Mouse (Mus musculus) left cerebral cortex, postnatal 10 days (tissue): Measurements from ENCODE around the gene Morn3. TPM values are rescaled to one million over a fixed set of nuclear protein-coding genes. Genes with fewer than 3 reads are reported as not detected.
A peak's percentile ranks its signal among the peaks of the same experiment; 100 is the strongest.

Experiments
- DNase-seq, 2 experiments: peaks; one replicate each; pipeline ENCODE4 v3.0.0; 2021 to 2022; ENCODE audit warnings: low spot score in 2 of 2, mixed read lengths in 1 of 2; ENCODE audit errors: extremely low spot score in 1 of 2
- intact Hi-C: fragments of 180-260 bp; cut with DNase I; formaldehyde crosslinking; loops from one replicate; pipeline ENCODE4 v1.15.1; 2025
- total RNA-seq, 2 experiments: library from RNA; stranded (reverse); gene quantifications; 2 replicates each; pipeline ENCODE4 v1.2.3; 2021

Gene Morn3
- total RNA-seq, 2 experiments from 2014 or later = not detected

- intact Hi-C loops = no loop called here
- DNase-seq = no peak
Observed at GRCm38 (mm10) chr5:123005716-123006592, 40.9 kb downstream of the Morn3 start.

- intact Hi-C loops = no loop called here
- DNase-seq = no peak
Observed at GRCm38 (mm10) chr5:123000901-123001300, 45.9 kb downstream of the Morn3 start.

GRCm38 (mm10) chr5:122997205-122998204 lies 49.3 kb downstream of the Morn3 start:
- intact Hi-C loops = no loop called here
- DNase-seq = no peak

GRCm38 (mm10) chr5:122994910-122995309 lies 51.9 kb downstream of the Morn3 start:
- no peak for DNase-seq
- intact Hi-C loops = no loop called here

GRCm38 (mm10) chr5:122994303-122994846 lies 52.4 kb downstream of the Morn3 start:
- intact Hi-C loops = no loop called here
- peak; percentile 84 to 95 for DNase-seq

- no peak for DNase-seq
- intact Hi-C loops = no loop called here
Observed at GRCm38 (mm10) chr5:122993811-122994210, 53.0 kb downstream of the Morn3 start.

- intact Hi-C loops = no loop called here
Observed at GRCm38 (mm10) chr5:122991350-122992004, 55.3 kb downstream of the Morn3 start.

GRCm38 (mm10) chr5:122990411-122991160 lies 56.2 kb downstream of the Morn3 start:
- DNase-seq = no peak
- intact Hi-C loops = no loop called here

More at GRCm38 (mm10) chr5:122991350-122992004, 55.3 kb downstream of the Morn3 start:
- DNase-seq = no peak

GRCm38 (mm10) chr5:122989551-122990330 lies 57.1 kb downstream of the Morn3 start, which contains the start of gene Kdm2b:
Kdm2b (minus strand) TSS chr5:122989823.
- DNase-seq = peak in 1 of 2 experiments; percentile 42
- intact Hi-C loops = no loop called here

- intact Hi-C loops = no loop called here
- peak in 1 of 2 experiments; percentile 86 for DNase-seq
Observed at GRCm38 (mm10) chr5:122989001-122989525, 57.8 kb downstream of the Morn3 start.

- intact Hi-C loops = no loop called here
Observed at GRCm38 (mm10) chr5:122988021-122988751, 58.6 kb downstream of the Morn3 start.

GRCm38 (mm10) chr5:122987211-122988020 lies 59.4 kb downstream of the Morn3 start:
- intact Hi-C loops = no loop called here
- peak in 1 of 2 experiments; percentile 67 for DNase-seq

More at GRCm38 (mm10) chr5:122988021-122988751, 58.6 kb downstream of the Morn3 start:
- DNase-seq = peak in 1 of 2 experiments; percentile 73

GRCm38 (mm10) chr5:122986091-122986493 lies 60.7 kb downstream of the Morn3 start:
- intact Hi-C loops = no loop called here
- no peak for DNase-seq
